Mouse (Mus musculus) MEL (cell line): ENCODE results near the gene Zfp970. TPM values are rescaled to one million over a fixed set of nuclear protein-coding genes. Genes with fewer than 3 reads are reported as not detected.
A peak's percentile ranks its signal among the peaks of the same experiment; 100 is the strongest.
"Not testable (repeated sequence)": the region's sequence is repeated elsewhere in the genome, so short reads cannot be mapped to it uniquely, and the experiment has no call there.

ENCODE experiments used
- DNase-seq: peaks from one replicate; pipeline ENCODE4 v3.0.0; 2011; ENCODE audit warnings: low read depth, low spot score
- H3K27ac ChIP-seq: 2 replicates; pipeline ENCODE4 v1.5.1; 2012; ENCODE audit warnings: low read depth, mild to moderate bottlenecking, control low read depth, low read length, moderate library complexity; ENCODE audit not compliant: control insufficient read depth
- H3K27me3 ChIP-seq, 2 experiments: fragments of 150-350 bp in 1 of 2; sonication (generic) in 1 of 2; 2 replicates each; pipeline ENCODE4 v1.6.1; 2012; ENCODE audit warnings: low read length in 2 of 2, mild to moderate bottlenecking in 2 of 2, improper control_type of control experiment in 1 of 2, moderate library complexity in 1 of 2; ENCODE audit not compliant: insufficient read depth in 2 of 2, control insufficient read depth in 1 of 2
- H3K36me3 ChIP-seq, 2 experiments: 2 replicates each; pipeline ENCODE4 v1.6.1; 2012 to 2014; ENCODE audit warnings: low read length in 2 of 2, improper control_type of control experiment in 1 of 2, inconsistent platforms in 1 of 2, mild to moderate bottlenecking in 1 of 2; ENCODE audit not compliant: insufficient read depth in 2 of 2, control insufficient read depth in 1 of 2
- H3K4me1 ChIP-seq, 2 experiments: fragments of 150-350 bp in 1 of 2; sonication (generic) in 1 of 2; 2 replicates each; pipeline ENCODE4 v1.6.1; 2012; ENCODE audit warnings: low read length in 2 of 2, improper control_type of control experiment in 1 of 2, mild to moderate bottlenecking in 1 of 2; ENCODE audit not compliant: insufficient read depth in 2 of 2, control insufficient read depth in 1 of 2
- H3K4me3 ChIP-seq, 2 experiments: fragments of 150-350 bp in 1 of 2; sonication (generic) in 1 of 2; 2 replicates each; pipeline ENCODE4 v1.5.1; 2012; ENCODE audit warnings: low read depth in 2 of 2, low read length in 2 of 2, mild to moderate bottlenecking in 2 of 2, moderate library complexity in 2 of 2, control low read depth in 1 of 2, improper control_type of control experiment in 1 of 2; ENCODE audit not compliant: control insufficient read depth in 1 of 2, insufficient read depth in 1 of 2
- H3K79me2 ChIP-seq: 2 replicates; pipeline ENCODE4 v1.6.1; 2012; ENCODE audit warnings: mild to moderate bottlenecking, low read length, moderate library complexity; ENCODE audit not compliant: control insufficient read depth, poor library complexity, insufficient read depth
- H3K9ac ChIP-seq: 2 replicates; pipeline ENCODE4 v1.6.1; 2012; ENCODE audit warnings: low read depth, mild to moderate bottlenecking, control low read depth, low read length, moderate library complexity; ENCODE audit not compliant: control insufficient read depth, poor library complexity, severe bottlenecking
- H3K9me3 ChIP-seq: fragments of 150-350 bp; sonication (generic); replicated peaks from 2 replicates; pipeline ENCODE4 v1.6.1; 2012; ENCODE audit warnings: mild to moderate bottlenecking, low read length, improper control_type of control experiment, moderate library complexity; ENCODE audit not compliant: insufficient read depth
- polyA plus RNA-seq, 2 experiments: library from polyadenylated mRNA; stranded (reverse) in 1 of 2; unstranded in 1 of 2; fragments of >175 nt in 1 of 2; fragments of >200 nt in 1 of 2; gene quantifications; 2 replicates each; pipeline versions ENCODE4 v1.2.1 to v1.2.4; 2012; ENCODE audit warnings: low replicate concordance in 2 of 2, low read depth in 1 of 2; ENCODE audit not compliant: insufficient read length in 2 of 2, insufficient read depth in 1 of 2, missing spikeins in 1 of 2
- total RNA-seq: library from RNA; depleted of rRNA; stranded (reverse); fragments of 300-350 nt; gene quantifications from 2 replicates; pipeline ENCODE4 v1.2.3, GENCODE M21; 2012; rRNA removed

Gene Zfp970
- 12.1 and 15.3 TPM in 2 replicates for total RNA-seq
- 1,000 to 10,000 TPM in 1 of 2 experiments, 10 to 100 TPM in 1; 28.7 to 1,806 TPM for polyA plus RNA-seq

- H3K27me3 ChIP-seq, H3K27ac ChIP-seq, H3K36me3 ChIP-seq, H3K4me1 ChIP-seq, H3K9me3 ChIP-seq, H3K79me2 ChIP-seq: not testable (repeated sequence)
- Histone ChIP-seq H3K9ac (peak within 1 kb of the TSS; percentile 62), H3K4me3 (peak within 1 kb of the TSS; percentile 64 to 66)
- peak; percentile 9 for DNase-seq
These were observed at the start of gene Zfp970 for GRCm38 (mm10) chr2:177464676-177465075. TSS of gene Zfp970 (plus strand) at chr2:177464733.

- H3K27me3 ChIP-seq, H3K27ac ChIP-seq, H3K36me3 ChIP-seq, H3K4me1 ChIP-seq, H3K79me2 ChIP-seq, H3K4me3 ChIP-seq, H3K9me3 ChIP-seq, DNase-seq, H3K9ac ChIP-seq: not testable (repeated sequence)
These were observed 3.7 kb downstream of the Zfp970 start for GRCm38 (mm10) chr2:177468222-177468621.

DNA sequence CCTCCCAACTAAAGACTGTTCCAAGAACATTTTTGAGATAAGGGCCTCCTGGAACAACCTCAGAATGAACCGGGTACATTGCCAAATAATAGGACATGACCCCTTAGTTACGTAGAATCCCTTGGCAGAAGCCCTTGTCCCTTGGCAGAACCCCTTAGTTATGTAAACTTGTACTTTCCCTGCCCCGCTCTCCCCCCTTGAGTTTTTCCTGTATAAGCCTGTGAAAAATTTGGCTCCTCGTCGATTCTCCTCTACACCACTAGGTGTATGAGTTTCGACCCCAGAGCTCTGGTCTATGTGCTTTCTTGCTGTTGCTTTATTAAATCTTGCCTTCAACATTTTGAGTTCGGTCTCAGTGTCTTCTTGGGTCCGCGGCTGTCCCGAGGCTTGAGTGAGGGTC lies 7.7 kb downstream of the Zfp970 start:
- not testable (repeated sequence) for H3K4me3 ChIP-seq, DNase-seq, H3K79me2 ChIP-seq, H3K4me1 ChIP-seq, H3K9ac ChIP-seq, H3K27me3 ChIP-seq, H3K9me3 ChIP-seq, H3K27ac ChIP-seq, H3K36me3 ChIP-seq

- not testable (repeated sequence) for H3K4me3 ChIP-seq, H3K27me3 ChIP-seq, H3K36me3 ChIP-seq, H3K79me2 ChIP-seq, H3K9me3 ChIP-seq, H3K27ac ChIP-seq, H3K4me1 ChIP-seq, H3K9ac ChIP-seq, DNase-seq
These were observed 17.4 kb downstream of the Zfp970 start for GRCm38 (mm10) chr2:177481971-177482370.

DNA sequence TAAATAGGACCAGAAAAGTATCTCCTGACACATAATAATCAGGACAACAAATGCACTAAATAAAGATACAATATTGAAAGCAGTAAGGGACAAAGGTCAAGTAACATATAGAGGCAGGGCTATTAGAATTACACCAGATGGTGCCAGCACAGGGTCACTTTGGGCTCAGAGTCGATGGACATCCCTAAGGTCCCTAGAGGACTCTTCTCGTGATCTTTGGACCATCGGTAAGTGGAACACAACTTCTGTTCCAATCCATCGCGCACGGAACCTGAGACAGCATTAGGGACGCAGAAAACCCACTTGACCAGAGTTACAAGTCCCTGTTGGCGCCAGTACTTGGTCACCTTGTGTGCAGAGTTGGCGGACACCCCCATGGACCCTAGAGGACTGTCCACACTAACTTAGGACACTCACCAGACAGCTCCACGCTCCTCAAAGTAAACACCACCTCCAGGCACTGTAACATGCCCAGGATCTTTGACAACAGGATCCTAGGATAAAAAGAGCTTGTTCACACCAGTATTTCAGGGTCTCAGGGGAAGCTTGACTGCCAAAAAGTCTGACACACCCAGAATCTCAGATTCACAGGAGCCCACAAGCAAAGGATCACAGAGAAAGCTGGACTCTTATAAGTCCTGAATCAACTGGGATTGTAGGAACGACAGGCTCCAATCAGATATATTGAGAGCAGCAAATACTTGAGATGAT lies 18.9 kb downstream of the Zfp970 start:
- not testable (repeated sequence) for H3K9ac ChIP-seq, H3K27ac ChIP-seq, DNase-seq, H3K9me3 ChIP-seq, H3K79me2 ChIP-seq, H3K36me3 ChIP-seq, H3K4me1 ChIP-seq, H3K4me3 ChIP-seq, H3K27me3 ChIP-seq

GRCm38 (mm10) chr2:177498067-177498466 lies 33.5 kb downstream of the Zfp970 start, which contains the start of gene Gm14403:
TSS of gene Gm14403 (plus strand) at chr2:177498215.
- peak; percentile 58 for DNase-seq
- not testable (repeated sequence) for H3K27ac ChIP-seq, H3K36me3 ChIP-seq, H3K79me2 ChIP-seq, H3K27me3 ChIP-seq, H3K4me1 ChIP-seq, H3K9me3 ChIP-seq
- Histone ChIP-seq H3K9ac (peak within 1 kb of the TSS; percentile 29), H3K4me3 (peak within 1 kb of the TSS; percentile 57 to 60)

DNA sequence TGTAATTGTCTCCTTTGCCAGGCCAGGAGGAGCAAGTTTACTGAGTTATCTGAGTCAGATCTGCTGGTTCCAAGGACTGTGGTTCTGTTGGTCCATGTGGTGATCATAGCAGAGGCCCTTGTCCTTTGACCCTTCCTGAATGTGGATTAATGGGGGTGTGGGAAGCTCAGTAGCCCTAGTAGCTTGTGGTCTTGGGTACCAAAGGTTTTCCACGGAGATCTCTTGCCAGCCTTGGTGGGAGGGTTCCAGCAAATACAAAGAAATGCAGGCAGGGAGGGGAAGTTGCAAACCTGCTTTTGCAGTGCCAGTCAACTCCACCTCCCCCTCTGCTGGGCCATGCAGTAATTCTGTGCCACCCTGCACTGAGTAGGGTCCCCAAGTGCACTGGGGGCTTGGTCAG lies 34.6 kb downstream of the Zfp970 start:
- not testable (repeated sequence) for DNase-seq, H3K27ac ChIP-seq, H3K4me1 ChIP-seq, H3K36me3 ChIP-seq, H3K27me3 ChIP-seq, H3K79me2 ChIP-seq, H3K9ac ChIP-seq, H3K9me3 ChIP-seq, H3K4me3 ChIP-seq
